Mouse (Mus musculus) lung, adult 2 months (tissue): ENCODE measurements around the gene Ccnk. TPM values are rescaled to one million over a fixed set of nuclear protein-coding genes. Genes with fewer than 3 reads are reported as not detected.

Experiments used
- DNase-seq: peaks from one replicate; pipeline ENCODE4 v3.0.0; 2022
- H3K4me1 ChIP-seq: fragments of 200-500 bp; 2 replicates; pipeline ENCODE4 v1.6.1; 2011; ENCODE audit warnings: low read length; ENCODE audit not compliant: control insufficient read depth, insufficient read depth
- H3K4me3 ChIP-seq: fragments of 200-500 bp; replicated peaks from 2 replicates; pipeline ENCODE3; 2011; ENCODE audit warnings: low read depth, mild to moderate bottlenecking, control low read depth, low read length; ENCODE audit errors: extremely low read depth
- CTCF ChIP-seq: fragments of 200-500 bp; IDR thresholded peaks from 2 replicates; pipeline ENCODE4 v1.5.1; 2011; ENCODE audit warnings: mild to moderate bottlenecking, low read length, control low read depth; ENCODE audit not compliant: insufficient read depth
- POLR2A ChIP-seq: fragments of 200-500 bp; IDR thresholded peaks from 2 replicates; pipeline ENCODE4 v1.6.1; 2011; ENCODE audit warnings: low read depth, mild to moderate bottlenecking, control low read depth, low read length, borderline replicate concordance; ENCODE audit errors: extremely low read depth
- WGBS: fragments of 180-500 bp; shearing (Covaris S2); methylation state at CpG from one replicate; pipeline ENCODE4 v1.1.7; 2018; 5-methylcytosine and 5-hydroxymethylcytosine counted together
- polyA plus RNA-seq: library from polyadenylated mRNA; depleted of rRNA; stranded (reverse); fragments of >200 nt; gene quantifications from 2 replicates; pipeline ENCODE4 v1.2.3, GENCODE M21; 2012

The Ccnk gene
- polyA plus RNA-seq, 1 experiment, result 15.8 TPM

DNA sequence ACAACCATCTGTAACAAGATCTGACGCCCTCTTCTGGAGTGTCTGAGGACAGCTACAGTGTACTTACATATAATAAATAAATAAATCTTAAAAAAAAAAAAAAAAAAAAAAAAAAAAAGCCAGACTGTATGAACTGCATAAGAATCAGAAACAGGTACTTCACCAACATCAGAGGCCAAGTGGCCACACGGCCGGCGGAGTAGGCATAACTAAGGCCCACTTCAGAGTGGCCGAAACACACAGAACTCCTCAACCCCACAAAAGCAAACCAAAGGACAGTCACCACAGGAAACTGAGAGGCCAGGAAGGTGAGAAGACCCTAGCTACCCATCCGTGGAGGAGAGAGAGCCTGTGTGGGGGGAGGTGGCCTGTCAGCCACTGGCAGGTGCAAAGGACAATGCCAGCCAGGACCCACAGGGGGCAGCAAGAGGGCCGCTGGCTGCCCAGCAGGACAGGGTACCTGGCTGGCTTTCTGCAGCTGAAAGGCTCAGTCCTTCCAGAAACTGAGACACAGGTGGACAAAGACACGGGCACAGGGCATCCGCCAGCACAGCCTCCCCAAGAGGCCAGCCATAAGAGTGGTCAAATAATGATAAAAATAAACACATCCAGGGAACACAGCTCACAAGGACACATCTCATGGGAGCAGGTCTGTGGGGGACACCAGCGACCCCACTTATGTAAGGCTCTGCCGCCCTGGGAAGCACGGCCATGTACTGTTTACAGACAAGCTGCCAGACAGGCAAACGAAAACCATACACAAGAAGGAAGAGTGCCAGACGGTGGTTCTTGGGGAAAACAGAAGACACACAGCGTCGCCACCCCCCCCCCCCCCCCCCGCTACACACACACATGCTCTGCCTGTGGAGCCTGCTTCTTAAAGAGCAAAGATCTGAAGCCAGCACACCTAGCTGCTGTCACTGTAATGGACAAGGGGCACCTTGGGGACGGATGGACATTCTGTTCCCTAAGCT lies 51.7 kb downstream of the Ccnk start:
- DNase-seq, result peak; percentile 74
- TF ChIP-seq POLR2A (no peak), CTCF (peak; percentile 58)
- WGBS, result 42% methylated on average over 17 of the region's 18 CpGs
- Histone ChIP-seq H3K4me1 (peaks cover 10% of the 10 kb centered on the region), H3K4me3 (no peak overlapping the region)

DNA sequence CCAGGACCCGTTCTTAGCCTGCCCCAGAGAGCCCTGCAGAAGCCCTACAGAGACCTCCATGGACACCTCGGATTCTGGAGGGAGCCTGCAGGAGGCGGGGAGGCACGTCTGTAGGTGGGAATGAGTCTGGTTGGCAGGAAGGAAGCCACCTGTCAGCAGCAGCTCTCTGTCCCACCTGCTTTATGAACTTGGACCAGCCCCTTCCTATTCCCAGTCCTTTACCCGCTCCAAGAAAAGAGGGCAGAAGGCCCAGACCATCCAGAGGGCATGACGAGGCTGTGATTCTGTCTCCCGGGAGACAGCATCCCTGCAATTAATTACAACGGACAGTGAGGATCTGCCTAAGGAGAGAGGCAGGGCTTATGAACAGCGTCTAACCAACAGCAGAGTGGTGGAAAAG lies 52.5 kb downstream of the Ccnk start:
- TF ChIP-seq CTCF (no peak), POLR2A (no peak)
- Histone ChIP-seq H3K4me1 (peaks cover 17% of the 10 kb centered on the region), H3K4me3 (no peak overlapping the region)
- DNase-seq, result no peak
- 70% methylated on average over 9 of the region's 9 CpGs for WGBS

- no peak for DNase-seq
- TF ChIP-seq POLR2A, result no peak
- WGBS, result 90% methylated on average over 6 of the region's 6 CpGs
- Histone ChIP-seq H3K4me1 (peaks cover 24% of the 10 kb centered on the region), H3K4me3 (no peak overlapping the region)
These were observed 54.4 kb downstream of the Ccnk start for GRCm38 (mm10) chr12:108233736-108234135.

- TF ChIP-seq POLR2A (no peak), CTCF (no peak)
- H3K4me1 ChIP-seq, result peaks cover 27% of the 10 kb centered on the region
- H3K4me3 ChIP-seq, result no peak overlapping the region
- 48% methylated on average over 14 of the region's 14 CpGs for WGBS
- peak; percentile 46 for DNase-seq
These were observed 55.6 kb downstream of the Ccnk start for GRCm38 (mm10) chr12:108234832-108235602.

GRCm38 (mm10) chr12:108235976-108236555 lies 56.7 kb downstream of the Ccnk start:
- Histone ChIP-seq H3K4me3 (no peak overlapping the region), H3K4me1 (peaks cover 27% of the 10 kb centered on the region)
- WGBS, result 58% methylated on average over 17 of the region's 18 CpGs
- TF ChIP-seq POLR2A (no peak), CTCF (no peak)
- DNase-seq, result no peak

- 60% methylated on average over 6 of the region's 6 CpGs for WGBS
- no peak for DNase-seq
- peaks cover 27% of the 10 kb centered on the region for H3K4me1 ChIP-seq
These were observed 58.1 kb downstream of the Ccnk start for GRCm38 (mm10) chr12:108237300-108238006.

DNA sequence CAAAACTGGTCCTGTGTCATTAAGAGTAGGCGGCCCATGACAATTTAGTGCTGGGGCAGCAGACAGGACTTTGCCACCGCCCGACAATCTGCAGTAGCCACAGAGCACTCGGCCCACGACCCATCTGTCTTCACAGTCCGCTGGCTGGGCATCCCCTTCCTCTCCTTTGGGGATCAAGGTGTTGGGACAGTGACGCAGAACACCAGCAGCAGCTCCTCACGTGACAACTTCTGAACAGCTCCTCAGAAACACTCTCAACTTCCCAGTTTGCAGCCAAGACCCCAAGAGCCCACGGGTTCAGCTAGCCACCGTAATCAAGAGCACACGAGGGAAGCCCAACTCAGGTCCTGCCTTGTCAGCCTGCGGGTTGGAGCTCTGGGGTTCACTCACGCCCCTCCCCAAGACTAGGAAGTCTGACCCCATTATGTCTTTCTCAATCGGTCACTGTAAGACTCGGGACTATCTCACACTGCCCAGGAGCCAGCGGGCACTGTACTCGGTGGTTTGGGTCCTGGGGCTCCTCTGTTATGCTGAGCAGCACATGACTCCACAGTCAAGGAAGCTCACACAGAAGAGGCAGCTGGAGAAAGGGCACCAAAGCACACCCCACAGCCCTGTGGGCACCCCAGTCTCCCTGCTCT lies 59.1 kb downstream of the Ccnk start:
- Histone ChIP-seq H3K4me3 (no peak overlapping the region), H3K4me1 (peaks cover 27% of the 10 kb centered on the region)
- TF ChIP-seq CTCF (no peak), POLR2A (no peak)
- WGBS, result 85% methylated on average over 17 of the region's 17 CpGs
- no peak for DNase-seq

More at GRCm38 (mm10) chr12:108237300-108238006, 58.1 kb downstream of the Ccnk start:
- TF ChIP-seq POLR2A (no peak), CTCF (no peak)
- no peak overlapping the region for H3K4me3 ChIP-seq

DNA sequence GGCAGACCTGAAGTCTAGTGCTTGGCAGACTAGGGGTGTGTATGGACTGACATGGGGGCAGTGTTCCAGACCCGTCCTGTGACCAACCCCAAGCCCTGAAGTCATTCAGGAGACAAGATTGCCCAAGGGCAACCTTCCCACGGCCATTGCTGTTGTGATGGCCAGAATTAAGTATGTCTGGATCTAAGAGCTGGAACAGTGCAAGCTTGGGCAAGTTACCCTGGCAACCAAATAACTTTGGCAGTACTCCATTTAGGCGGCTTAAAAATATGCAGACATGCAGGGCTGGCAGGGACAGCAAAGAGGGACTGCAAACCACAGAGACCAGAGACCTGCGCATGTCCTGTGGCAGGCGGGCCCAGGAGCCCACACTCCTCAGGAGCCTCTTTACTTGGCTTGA lies 60.1 kb downstream of the Ccnk start:
- Histone ChIP-seq H3K4me3 (no peak overlapping the region), H3K4me1 (peaks cover 30% of the 10 kb centered on the region)
- 32% methylated on average over 5 of the region's 5 CpGs for WGBS
- peak; percentile 53 for DNase-seq
- no peak for TF ChIP-seq POLR2A
- TF ChIP-seq CTCF, result no peak

GRCm38 (mm10) chr12:108240401-108240890 lies 61.1 kb downstream of the Ccnk start:
- Histone ChIP-seq H3K4me3 (no peak overlapping the region), H3K4me1 (peaks cover 33% of the 10 kb centered on the region)
- TF ChIP-seq CTCF (no peak), POLR2A (no peak)
- no peak for DNase-seq
- WGBS, result 92% methylated on average over 13 of the region's 13 CpGs
